Mouse (Mus musculus) testis, adult 2 months (tissue): ENCODE results near the gene Rae1. TPM values are rescaled to one million over a fixed set of nuclear protein-coding genes. Genes with fewer than 3 reads are reported as not detected.
A peak's percentile ranks its signal among the peaks of the same experiment; 100 is the strongest.

Experiments
- H3K27ac ChIP-seq: fragments of 200-500 bp; 2 replicates; pipeline ENCODE4 v1.5.1; 2012; ENCODE audit warnings: low read depth, low read length; ENCODE audit not compliant: control insufficient read depth, insufficient read depth
- H3K27me3 ChIP-seq: fragments of 200-500 bp; 2 replicates; pipeline ENCODE4 v1.6.1; 2012; ENCODE audit warnings: mild to moderate bottlenecking, low read length, moderate library complexity; ENCODE audit not compliant: control insufficient read depth, insufficient read depth
- H3K36me3 ChIP-seq: fragments of 200-500 bp; 2 replicates; pipeline ENCODE4 v1.6.1; 2012; ENCODE audit warnings: mild to moderate bottlenecking, low read length; ENCODE audit not compliant: control insufficient read depth, insufficient read depth
- H3K4me1 ChIP-seq: fragments of 200-500 bp; 2 replicates; pipeline ENCODE4 v1.6.1; 2012; ENCODE audit warnings: low read length; ENCODE audit not compliant: control insufficient read depth, insufficient read depth
- H3K4me3 ChIP-seq: fragments of 200-500 bp; 2 replicates; pipeline ENCODE4 v1.5.1; 2012; ENCODE audit warnings: low read depth, mild to moderate bottlenecking, low read length, moderate library complexity, mixed read lengths; ENCODE audit not compliant: control insufficient read depth
- CTCF ChIP-seq: fragments of 200-500 bp; IDR thresholded peaks from 2 replicates; pipeline ENCODE4 v1.5.1; 2012; ENCODE audit warnings: low read depth, mild to moderate bottlenecking, inconsistent platforms, low read length, moderate library complexity; ENCODE audit not compliant: control insufficient read depth, insufficient read depth, insufficient replicate concordance
- POLR2A ChIP-seq: fragments of 200-500 bp; IDR thresholded peaks from 2 replicates; pipeline ENCODE4 v1.6.1; 2012; ENCODE audit warnings: low read depth, mild to moderate bottlenecking, inconsistent platforms, low read length, moderate library complexity; ENCODE audit not compliant: control insufficient read depth
- polyA plus RNA-seq: library from polyadenylated mRNA; depleted of rRNA; stranded (reverse); fragments of >200 nt; gene quantifications from 2 replicates; pipeline ENCODE4 v1.2.3, GENCODE M21; 2012; rRNA removed

Gene Rae1
- 76.7 and 77.9 TPM in 2 replicates for polyA plus RNA-seq

DNA sequence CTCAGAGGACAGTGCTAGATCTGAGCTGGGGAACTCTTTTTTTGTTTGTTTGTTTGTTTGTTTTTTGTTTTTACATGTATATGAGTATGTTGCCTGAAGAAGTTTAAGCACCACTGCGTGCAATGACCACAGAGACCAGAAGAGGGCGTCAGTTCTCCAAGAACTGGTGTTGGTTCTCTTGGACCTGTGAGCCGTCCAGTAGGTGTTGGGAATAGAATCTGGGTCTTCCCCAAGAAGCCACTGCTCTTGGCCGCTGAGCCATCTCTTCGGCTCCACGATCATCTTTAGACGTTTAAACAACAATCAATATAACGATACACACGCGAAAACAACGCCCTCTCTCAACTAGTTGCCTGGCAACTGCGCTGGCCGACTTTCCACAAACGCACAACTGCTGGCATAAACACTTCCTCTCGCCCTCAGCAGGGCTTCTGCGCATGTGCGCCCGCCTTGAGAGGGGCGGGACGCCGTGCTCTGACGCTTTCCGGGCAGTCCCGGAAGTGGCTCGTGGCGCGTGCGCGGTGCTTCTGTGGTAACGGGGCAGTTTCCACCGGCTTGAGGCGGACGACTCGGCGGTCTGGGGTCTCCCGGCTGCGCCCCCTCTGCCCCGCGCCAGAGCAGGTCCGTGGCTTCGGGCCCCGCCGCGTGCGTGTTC, at the start of gene Rae1:
Rae1 (plus strand) TSS at position 488 of the 655 bp plus-strand sequence.
- Histone ChIP-seq H3K4me1 (peaks cover 13% of the 10 kb centered on the region), H3K27me3 (no peaks in the 10 kb centered on the region), H3K36me3 (peaks cover 1% of the 10 kb centered on the region; the same call in 1 of the 2 replicates), H3K4me3 (peak within 1 kb of the TSS; percentile 98), H3K27ac (peak within 1 kb of the TSS; percentile 93)
- TF ChIP-seq CTCF (peak; percentile 65), POLR2A (peak; percentile 91)

DNA sequence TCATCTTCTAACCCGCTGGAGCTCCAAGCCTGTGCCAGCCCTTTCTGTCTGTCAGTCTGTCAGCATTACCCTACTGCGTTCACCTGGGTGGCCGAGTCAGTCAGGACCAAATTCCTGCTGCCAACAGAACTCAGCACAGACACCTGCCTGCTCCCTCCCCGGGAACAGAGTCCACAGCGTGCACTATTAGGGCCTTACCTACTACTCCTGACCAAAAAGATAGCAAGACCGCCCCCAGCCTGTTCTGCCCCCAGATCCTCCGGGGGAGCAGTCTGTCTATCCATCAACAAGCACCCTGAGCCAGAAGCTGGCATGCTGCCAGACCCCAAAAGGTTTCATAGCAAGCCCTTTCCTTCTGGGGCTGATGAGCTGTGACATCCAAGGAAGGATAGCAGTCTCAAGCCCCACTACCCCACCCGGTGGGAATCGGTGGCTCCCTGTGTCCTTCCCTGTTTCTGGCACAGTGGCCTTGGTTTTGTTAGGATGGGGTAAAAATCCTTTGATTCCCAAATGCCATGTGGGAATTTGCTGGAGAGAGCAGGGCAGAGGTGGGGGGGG, 49.7 kb upstream of the Rae1 start:
- H3K4me1 ChIP-seq: no peaks in the 10 kb centered on the region
- no peak overlapping the region for H3K4me3 ChIP-seq
- H3K27me3 ChIP-seq: no peaks in the 10 kb centered on the region
- TF ChIP-seq CTCF (no peak), POLR2A (no peak)
- H3K36me3 ChIP-seq: no peaks in the 10 kb centered on the region
- H3K27ac ChIP-seq: no peak overlapping the region

DNA sequence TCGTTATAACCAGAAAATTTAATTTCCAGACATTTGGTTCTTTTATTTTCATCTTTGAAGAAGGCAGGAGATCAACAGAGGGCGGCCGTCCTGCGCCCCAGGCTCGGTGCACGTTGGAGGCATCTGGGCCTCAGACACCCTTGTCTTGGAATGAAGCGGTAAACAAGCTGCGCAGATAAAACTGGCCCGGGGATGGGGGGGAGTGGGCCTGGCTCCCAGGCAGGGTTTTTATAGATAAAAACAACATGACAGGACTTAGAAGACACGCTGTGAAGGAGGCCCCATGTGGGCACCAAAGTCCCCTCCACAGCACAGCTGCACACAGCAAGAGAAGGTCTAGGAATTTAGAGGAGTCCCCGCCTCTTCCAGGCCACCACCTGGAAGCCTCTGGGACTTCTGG, 49.2 kb upstream of the Rae1 start:
- H3K4me3 ChIP-seq: no peak overlapping the region
- no peak overlapping the region for H3K27ac ChIP-seq
- H3K36me3 ChIP-seq: no peaks in the 10 kb centered on the region
- H3K4me1 ChIP-seq: no peaks in the 10 kb centered on the region
- TF ChIP-seq POLR2A: no peak
- no peaks in the 10 kb centered on the region for H3K27me3 ChIP-seq

DNA sequence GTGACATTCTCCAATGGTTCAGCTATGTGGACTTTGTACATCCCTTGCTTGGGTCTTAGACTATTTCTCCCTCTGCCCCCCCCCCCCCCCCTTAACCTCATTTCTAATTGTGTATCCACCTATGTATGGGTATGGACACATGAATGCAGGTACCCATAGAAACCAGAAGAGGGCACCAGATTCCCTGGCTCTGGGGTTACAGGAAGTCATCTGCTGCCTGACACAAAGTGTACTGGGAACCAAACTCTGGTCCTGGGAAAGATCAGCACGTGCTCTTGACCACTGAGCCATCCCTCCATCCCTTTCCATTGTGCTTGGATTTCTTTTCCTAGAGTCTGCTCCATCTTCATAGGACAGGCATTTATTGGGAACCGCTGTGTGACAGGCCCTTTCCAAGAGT, 47.9 kb upstream of the Rae1 start:
- Histone ChIP-seq H3K36me3 (no peaks in the 10 kb centered on the region), H3K27ac (no peak overlapping the region), H3K4me3 (no peak overlapping the region), H3K4me1 (no peaks in the 10 kb centered on the region), H3K27me3 (no peaks in the 10 kb centered on the region)
- TF ChIP-seq POLR2A: no peak
- TF ChIP-seq CTCF: no peak

DNA sequence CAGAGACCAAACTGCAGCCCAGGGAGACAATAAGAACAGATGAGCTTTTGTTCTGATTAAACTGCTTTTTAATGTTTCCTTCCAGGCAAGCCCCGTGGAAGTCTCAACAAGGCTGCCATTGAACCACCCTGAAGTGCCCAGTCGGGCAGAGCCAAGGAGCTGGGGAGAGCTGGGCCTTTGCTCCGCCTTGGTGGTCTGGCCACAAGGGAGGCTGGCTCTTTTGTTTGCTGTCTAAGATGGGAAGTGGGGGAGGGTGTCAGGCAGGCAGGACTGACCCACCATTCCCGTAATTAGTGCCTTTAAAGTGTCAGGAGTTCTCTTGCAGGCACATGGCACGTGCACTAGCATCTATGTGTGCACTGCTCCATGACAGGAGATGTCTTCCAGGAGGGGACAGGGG, 41.3 kb upstream of the Rae1 start:
- no peak overlapping the region for H3K4me3 ChIP-seq
- no peaks in the 10 kb centered on the region for H3K27me3 ChIP-seq
- no peak overlapping the region for H3K27ac ChIP-seq
- no peaks in the 10 kb centered on the region for H3K36me3 ChIP-seq
- no peaks in the 10 kb centered on the region; the same call in 1 of the 2 replicates for H3K4me1 ChIP-seq
- no peak for TF ChIP-seq POLR2A
- TF ChIP-seq CTCF: no peak

DNA sequence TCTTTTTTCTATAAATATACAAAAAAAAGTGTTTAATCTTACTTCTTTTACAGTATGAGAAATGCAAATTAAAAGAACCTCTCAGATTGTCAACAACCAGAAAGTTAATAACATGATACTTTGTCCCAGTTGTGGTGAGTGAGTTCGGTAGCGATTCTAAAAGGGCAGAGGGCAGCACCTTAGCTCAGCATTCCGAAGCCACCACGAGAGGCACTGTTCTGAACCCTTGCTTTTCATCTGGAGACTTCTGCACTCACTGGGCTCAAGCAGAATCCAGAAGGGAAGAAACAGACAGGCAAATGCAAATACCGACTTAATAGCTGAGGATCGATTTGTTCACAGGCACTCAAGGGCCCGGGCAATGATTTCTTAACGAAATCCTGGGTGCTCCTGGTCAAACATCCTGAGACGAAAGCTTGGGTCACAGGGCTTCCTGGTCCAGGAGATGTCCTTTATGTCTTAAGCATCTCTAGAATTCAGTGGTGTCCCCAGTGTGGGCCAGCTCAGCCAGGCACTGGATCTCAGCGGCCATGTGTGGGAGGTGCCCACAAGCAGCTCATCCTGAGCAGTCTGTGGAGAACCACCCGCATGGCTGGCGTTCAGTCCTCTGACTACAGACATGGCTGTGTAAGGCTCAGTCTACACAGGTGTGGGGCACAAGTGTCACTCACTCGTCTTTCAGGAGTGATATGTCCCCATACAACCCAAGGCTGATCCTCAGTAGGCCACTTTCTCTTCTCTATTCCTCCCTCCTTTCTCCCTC, 40.7 kb upstream of the Rae1 start:
- Histone ChIP-seq H3K27me3 (no peaks in the 10 kb centered on the region), H3K4me3 (no peak overlapping the region), H3K27ac (no peak overlapping the region), H3K4me1 (no peaks in the 10 kb centered on the region; the same call in 1 of the 2 replicates), H3K36me3 (no peaks in the 10 kb centered on the region)
- no peak for TF ChIP-seq CTCF

DNA sequence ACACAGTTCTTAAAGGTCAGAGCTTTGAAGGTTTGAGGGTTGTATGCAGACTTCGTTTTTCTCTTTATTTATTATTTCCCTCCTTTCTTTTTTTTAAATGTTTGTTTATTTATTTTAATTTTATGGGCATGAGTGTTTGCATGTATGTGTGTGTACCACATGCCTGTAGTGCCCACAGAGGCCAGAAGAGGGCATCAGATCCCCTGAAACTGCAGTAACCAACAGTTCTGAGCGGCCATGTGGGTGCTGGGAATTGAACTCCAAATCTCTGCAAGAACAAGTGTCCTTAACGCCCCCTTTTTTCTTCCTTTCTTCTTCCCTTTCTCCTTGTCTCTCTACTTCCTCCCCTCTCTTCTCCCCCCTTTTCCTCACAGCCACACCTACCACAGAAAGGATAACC, 39.6 kb upstream of the Rae1 start:
- Histone ChIP-seq H3K27ac (no peak overlapping the region), H3K27me3 (no peaks in the 10 kb centered on the region), H3K4me1 (peaks cover 3% of the 10 kb centered on the region), H3K36me3 (no peaks in the 10 kb centered on the region), H3K4me3 (no peak overlapping the region)
- no peak for TF ChIP-seq POLR2A
- 0 out of 2 replicates have a peak, but pooled peaks have one; percentile 13 for TF ChIP-seq CTCF
